ENCODE assay signal across 8 mouse cellular contexts in the genomic region with DNA sequence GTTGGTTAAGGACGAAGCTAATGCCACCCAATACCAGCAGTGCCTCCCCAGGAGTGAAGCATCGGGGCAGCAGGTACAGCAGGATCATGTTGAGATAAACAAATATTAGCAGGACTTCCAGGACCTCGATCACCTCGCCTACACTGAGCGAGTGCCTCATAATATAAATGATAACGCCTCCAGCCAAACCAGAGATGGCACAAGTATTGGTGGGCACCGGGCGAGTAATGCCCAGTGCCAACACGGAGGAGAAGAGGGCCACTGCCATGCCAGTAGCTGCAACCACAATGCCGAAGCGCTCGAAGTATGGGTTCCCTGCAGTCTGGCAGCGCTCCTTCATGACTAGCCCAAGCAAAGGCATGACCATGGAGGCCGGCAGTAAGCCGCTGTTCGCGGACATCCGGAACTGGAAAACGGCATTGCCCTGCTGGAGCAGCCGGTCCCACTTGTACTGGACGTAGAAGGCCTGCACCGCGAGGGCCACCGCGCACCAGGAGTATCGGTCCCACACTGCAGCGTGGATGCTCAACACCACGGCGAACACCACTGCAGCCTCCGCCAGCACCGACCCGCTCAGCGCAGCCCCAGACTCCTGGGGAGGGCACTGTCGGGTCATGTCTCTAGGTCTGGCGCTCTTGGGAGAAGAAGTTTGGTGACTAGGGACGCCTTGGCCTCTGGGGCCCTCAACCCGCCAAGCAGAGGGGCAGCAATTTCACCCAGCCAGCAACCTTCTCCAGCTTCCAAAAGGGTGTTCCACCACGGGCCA. TPM values are rescaled to one million over a fixed set of nuclear protein-coding genes. Genes with fewer than 3 reads are reported as not detected.
DNase-seq lines count a peak whose midpoint lies in the region; ATAC-seq and TF ChIP-seq lines count a peak whose summit lies in the region.

No protein-coding gene starts in this region.

- H3K9me3 ChIP-seq in lung, embryonic 14.5 days (ENCODE audit: low read depth, low read length), result no peaks in the 10 kb centered on the region
- no peaks in the 10 kb centered on the region for H3K9me3 ChIP-seq in limb, embryonic 13.5 days
- H3K9me3 ChIP-seq in neural tube, embryonic 13.5 days, result no peaks in the 10 kb centered on the region

- no peaks in the 10 kb centered on the region for H3K27me3 ChIP-seq in lung, embryonic 14.5 days (ENCODE audit: insufficient read depth, low read length)
- no peaks in the 10 kb centered on the region for H3K27me3 ChIP-seq in limb, embryonic 13.5 days
- H3K27me3 ChIP-seq in neural tube, embryonic 13.5 days, result no peaks in the 10 kb centered on the region

- ATAC-seq in lung, embryonic 14.5 days (ENCODE audit: insufficient read depth), result peak; percentile 65
- ATAC-seq in granulocyte monocyte progenitor cell, adult 5-6 weeks (replicated peaks; ENCODE audit: poor library complexity, severe bottlenecking), result peak; percentile 21
- ATAC-seq in limb, embryonic 13.5 days (ENCODE audit: low FRiP score, low read depth), result peak; percentile 52
- ATAC-seq in neural tube, embryonic 13.5 days (ENCODE audit: low read depth), result peak; percentile 76

- H3K27ac ChIP-seq in lung, embryonic 14.5 days (ENCODE audit: low read depth), result 0 out of 2 replicates have a peak overlapping the region, but pooled peaks have one; percentile 30
- H3K27ac ChIP-seq in limb, embryonic 13.5 days, result no peak overlapping the region
- 0 out of 2 replicates have a peak overlapping the region, but pooled peaks have one; percentile 52 for H3K27ac ChIP-seq in neural tube, embryonic 13.5 days (replicated peaks)

- peaks cover 15% of the 10 kb centered on the region for H3K4me1 ChIP-seq in lung, embryonic 14.5 days (ENCODE audit: insufficient read depth)
- H3K4me1 ChIP-seq in limb, embryonic 13.5 days, result peaks cover 20% of the 10 kb centered on the region
- peaks cover 26% of the 10 kb centered on the region for H3K4me1 ChIP-seq in neural tube, embryonic 13.5 days (replicated peaks)

- H3K4me3 ChIP-seq in lung, embryonic 14.5 days (ENCODE audit: low read depth, low read length), result peak overlapping the region; percentile 91
- H3K4me3 ChIP-seq in limb, embryonic 13.5 days, result peak overlapping the region; percentile 85
- H3K4me3 ChIP-seq in neural tube, embryonic 13.5 days, result peak overlapping the region; percentile 96

- 11% methylated on average over 38 of the region's 38 CpGs for WGBS in lung, embryonic 14.5 days
- 13% methylated on average over 38 of the region's 38 CpGs for WGBS in limb, embryonic 13.5 days
- 17% methylated on average over 38 of the region's 38 CpGs for WGBS in neural tube, embryonic 13.5 days

- H3K36me3 ChIP-seq in lung, embryonic 14.5 days (ENCODE audit: insufficient read depth), result peaks cover 3% of the 10 kb centered on the region; the same call in 1 of the 2 replicates
- H3K36me3 ChIP-seq in limb, embryonic 13.5 days, result peaks cover 16% of the 10 kb centered on the region; the same call in 1 of the 2 replicates
- no peaks in the 10 kb centered on the region for H3K36me3 ChIP-seq in neural tube, embryonic 13.5 days

- no peak for DNase-seq in lung, embryonic 14.5 days
- no peak for DNase-seq in lung, postnatal 14 days
- peak; percentile 28 for DNase-seq in brain, adult 2 months (ENCODE audit: low read depth, low spot score)
- no peak for DNase-seq in adrenal gland, postnatal 14 days
- no peak for DNase-seq in urinary bladder, postnatal 4 days (ENCODE audit: low spot score in 2 of 2)

- no peak for TF ChIP-seq CTCF in lung, embryonic 14.5 days (IDR thresholded peaks at IDR 0.05; ENCODE audit: low read depth)

- peak overlapping the region; percentile 85 for H3K9ac ChIP-seq in lung, embryonic 14.5 days
- H3K9ac ChIP-seq in limb, embryonic 13.5 days, result peak overlapping the region; percentile 95
- H3K9ac ChIP-seq in neural tube, embryonic 13.5 days, result peak overlapping the region; percentile 90

- H3K4me2 ChIP-seq in lung, embryonic 14.5 days, result peak overlapping the region; percentile 96
- H3K4me2 ChIP-seq in limb, embryonic 13.5 days (replicated peaks), result peak overlapping the region; percentile 78
- peak overlapping the region; percentile 95 for H3K4me2 ChIP-seq in neural tube, embryonic 13.5 days

RNA-seq across cellular contexts. Expression of a gene that starts 0.5 kb away (rescaled TPM):
- 30.6 and 31.7 TPM in 2 replicates for polyA plus RNA-seq in lung, embryonic 14.5 days (2014; fragmentation: Nextera tagmentation; extraction: Ambion mirVana)
- total RNA-seq in granulocyte monocyte progenitor cell, adult 5-6 weeks (2014; fragmentation: Nextera tagmentation), result 6.1 and 7.5 TPM in 2 replicates
- total RNA-seq in granulocyte monocyte progenitor cell, adult 5-6 weeks (2017), result 12.1 and 15.1 TPM in 2 replicates
- 30.8 and 32.0 TPM in 2 replicates for polyA plus RNA-seq in limb, embryonic 13.5 days (2015; fragmentation: Nextera tagmentation; extraction: Ambion mirVana)
- 33.1 and 35.6 TPM in 2 replicates for polyA plus RNA-seq in neural tube, embryonic 13.5 days (2015; fragmentation: Nextera tagmentation; extraction: Ambion mirVana)
- 46.2 and 48.1 TPM in 2 replicates for total RNA-seq in adrenal gland, postnatal 14 days (2021)

RNA-seq across cellular contexts. Expression of a gene that starts 0.6 kb away (rescaled TPM):
- 49.4 and 56.0 TPM in 2 replicates for polyA plus RNA-seq in lung, embryonic 14.5 days (2014; fragmentation: Nextera tagmentation; extraction: Ambion mirVana)
- 37.5 and 51.5 TPM in 2 replicates for total RNA-seq in granulocyte monocyte progenitor cell, adult 5-6 weeks (2014; fragmentation: Nextera tagmentation)
- total RNA-seq in granulocyte monocyte progenitor cell, adult 5-6 weeks (2017), result 21.0 and 27.0 TPM in 2 replicates
- polyA plus RNA-seq in limb, embryonic 13.5 days (2015; fragmentation: Nextera tagmentation; extraction: Ambion mirVana), result 33.7 and 41.2 TPM in 2 replicates
- polyA plus RNA-seq in neural tube, embryonic 13.5 days (2015; fragmentation: Nextera tagmentation; extraction: Ambion mirVana), result 19.7 and 26.7 TPM in 2 replicates
- 38.2 and 40.5 TPM in 2 replicates for total RNA-seq in adrenal gland, postnatal 14 days (2021)

RNA-seq across cellular contexts. Expression of a gene that starts 4.8 kb away (rescaled TPM):
- polyA plus RNA-seq in lung, embryonic 14.5 days (2014; fragmentation: Nextera tagmentation; extraction: Ambion mirVana), result not detected in 2 replicates
- total RNA-seq in granulocyte monocyte progenitor cell, adult 5-6 weeks (2014; fragmentation: Nextera tagmentation), result 3.1 and 19.1 TPM in 2 replicates
- not detected in 2 replicates for total RNA-seq in granulocyte monocyte progenitor cell, adult 5-6 weeks (2017)
- not detected in 2 replicates for polyA plus RNA-seq in limb, embryonic 13.5 days (2015; fragmentation: Nextera tagmentation; extraction: Ambion mirVana)
- not detected in 2 replicates for polyA plus RNA-seq in neural tube, embryonic 13.5 days (2015; fragmentation: Nextera tagmentation; extraction: Ambion mirVana)
- total RNA-seq in adrenal gland, postnatal 14 days (2021), result not detected in 2 replicates

RNA-seq across cellular contexts. Expression of a gene that starts 19.6 kb away (rescaled TPM):
- 7.1 and 7.3 TPM in 2 replicates for polyA plus RNA-seq in lung, embryonic 14.5 days (2014; fragmentation: Nextera tagmentation; extraction: Ambion mirVana)
- 0.99 and 1.2 TPM in 2 replicates for total RNA-seq in granulocyte monocyte progenitor cell, adult 5-6 weeks (2014; fragmentation: Nextera tagmentation)
- total RNA-seq in granulocyte monocyte progenitor cell, adult 5-6 weeks (2017), result 0.22 and 1.5 TPM in 2 replicates
- polyA plus RNA-seq in limb, embryonic 13.5 days (2015; fragmentation: Nextera tagmentation; extraction: Ambion mirVana), result 4.1 and 4.5 TPM in 2 replicates
- polyA plus RNA-seq in neural tube, embryonic 13.5 days (2015; fragmentation: Nextera tagmentation; extraction: Ambion mirVana), result 4.3 and 4.8 TPM in 2 replicates
- 19.8 and 20.4 TPM in 2 replicates for total RNA-seq in adrenal gland, postnatal 14 days (2021)

RNA-seq across cellular contexts. Expression of a gene that starts 45.2 kb away (rescaled TPM):
- polyA plus RNA-seq in lung, embryonic 14.5 days (2014; fragmentation: Nextera tagmentation; extraction: Ambion mirVana), result 0.20 and 0.23 TPM in 2 replicates
- total RNA-seq in granulocyte monocyte progenitor cell, adult 5-6 weeks (2014; fragmentation: Nextera tagmentation), result not detected in 2 replicates
- total RNA-seq in granulocyte monocyte progenitor cell, adult 5-6 weeks (2017), result not detected in 2 replicates
- 0.22 TPM in 1 of 2 replicates, not detected in the other for polyA plus RNA-seq in limb, embryonic 13.5 days (2015; fragmentation: Nextera tagmentation; extraction: Ambion mirVana)
- 0.23 and 0.24 TPM in 2 replicates for polyA plus RNA-seq in neural tube, embryonic 13.5 days (2015; fragmentation: Nextera tagmentation; extraction: Ambion mirVana)
- total RNA-seq in adrenal gland, postnatal 14 days (2021), result 0.63 and 1.7 TPM in 2 replicates

Comparison
In these comparisons a context has a peak if more than half of its experiments do, and no peak if none do; other contexts are left out.
1. ATAC-seq: peak in every context shown above with its lines; median percentile 76 in neural tube, embryonic 13.5 days; 65 in lung, embryonic 14.5 days; 52 in limb, embryonic 13.5 days; 21 in granulocyte monocyte progenitor cell, adult 5-6 weeks.